Mouse (Mus musculus): Measurements from ENCODE around the gene L3mbtl2. TPM values are rescaled to one million over a fixed set of nuclear protein-coding genes. Genes with fewer than 3 reads are reported as not detected.

L3mbtl2 gene
- polyA plus RNA-seq, 1 experiment from 2014 or later = 34.5 TPM

GRCm38 (mm10) chr15:81710801-81711200, 47.1 kb downstream of the L3mbtl2 start:
- 66% methylated on average over 4 of the region's 4 CpGs for WGBS
- no peak overlapping the region for H3K4me3 ChIP-seq
- no peak for ATAC-seq (ENCODE audit: low FRiP score, low read depth)
- H3K4me2 ChIP-seq (replicated peaks) = no peak overlapping the region
- no peak overlapping the region for H3K27ac ChIP-seq (replicated peaks)
- peaks cover 89% of the 10 kb centered on the region for H3K36me3 ChIP-seq
- H3K4me1 ChIP-seq = no peaks in the 10 kb centered on the region
- no peaks in the 10 kb centered on the region for H3K27me3 ChIP-seq
- H3K9me3 ChIP-seq = no peaks in the 10 kb centered on the region
- H3K9ac ChIP-seq (replicated peaks) = no peak overlapping the region

GRCm38 (mm10) chr15:81713742-81714141, 50.1 kb downstream of the L3mbtl2 start:
- H3K36me3 ChIP-seq = peaks cover 92% of the 10 kb centered on the region
- no peak overlapping the region for H3K4me3 ChIP-seq
- no peak overlapping the region for H3K9ac ChIP-seq (replicated peaks)
- H3K9me3 ChIP-seq = no peaks in the 10 kb centered on the region
- no peak overlapping the region for H3K4me2 ChIP-seq (replicated peaks)
- WGBS = 84% methylated on average over 6 of the region's 6 CpGs
- H3K27ac ChIP-seq (replicated peaks) = no peak overlapping the region
- no peaks in the 10 kb centered on the region for H3K27me3 ChIP-seq
- H3K4me1 ChIP-seq = peaks cover 7% of the 10 kb centered on the region
- no peak for ATAC-seq (ENCODE audit: low FRiP score, low read depth)

GRCm38 (mm10) chr15:81718336-81719138, 54.8 kb downstream of the L3mbtl2 start:
- no peak overlapping the region for H3K4me3 ChIP-seq
- H3K9me3 ChIP-seq = no peaks in the 10 kb centered on the region
- H3K4me1 ChIP-seq = peaks cover 10% of the 10 kb centered on the region
- H3K27ac ChIP-seq (replicated peaks) = peak overlapping the region; percentile 72
- WGBS = 81% methylated on average over 9 of the region's 9 CpGs
- no peak overlapping the region for H3K9ac ChIP-seq (replicated peaks)
- no peak overlapping the region for H3K4me2 ChIP-seq (replicated peaks)
- no peaks in the 10 kb centered on the region for H3K27me3 ChIP-seq
- 0 out of 2 replicates have a peak, but pooled peaks have one; percentile 27 for ATAC-seq (ENCODE audit: low FRiP score, low read depth)
- peaks cover 95% of the 10 kb centered on the region for H3K36me3 ChIP-seq

GRCm38 (mm10) chr15:81719139-81719531, 55.4 kb downstream of the L3mbtl2 start:
- Histone ChIP-seq H3K36me3 (peaks cover 95% of the 10 kb centered on the region), H3K4me1 (peaks cover 10% of the 10 kb centered on the region), H3K27ac (replicated peaks) (peak overlapping the region; percentile 72), H3K9me3 (no peaks in the 10 kb centered on the region), H3K9ac (replicated peaks) (no peak overlapping the region), H3K27me3 (no peaks in the 10 kb centered on the region), H3K4me2 (replicated peaks) (no peak overlapping the region), H3K4me3 (no peak overlapping the region)
- ATAC-seq (ENCODE audit: low FRiP score, low read depth) = no peak
- WGBS = 89% methylated on average over 6 of the region's 6 CpGs

- Histone ChIP-seq H3K36me3 (peaks cover 92% of the 10 kb centered on the region), H3K9ac (replicated peaks) (no peak overlapping the region), H3K9me3 (no peaks in the 10 kb centered on the region), H3K4me2 (replicated peaks) (no peak overlapping the region), H3K4me3 (no peak overlapping the region), H3K27ac (replicated peaks) (no peak overlapping the region), H3K4me1 (peaks cover 17% of the 10 kb centered on the region), H3K27me3 (no peaks in the 10 kb centered on the region)
- 97% methylated on average over 5 of the region's 5 CpGs for WGBS
- no peak for ATAC-seq (ENCODE audit: low FRiP score, low read depth)
Measured at GRCm38 (mm10) chr15:81722361-81722760, 58.7 kb downstream of the L3mbtl2 start.

GRCm38 (mm10) chr15:81723653-81724052, 60.0 kb downstream of the L3mbtl2 start:
- Histone ChIP-seq H3K4me1 (peaks cover 23% of the 10 kb centered on the region), H3K4me3 (no peak overlapping the region), H3K4me2 (replicated peaks) (no peak overlapping the region), H3K27me3 (no peaks in the 10 kb centered on the region), H3K27ac (replicated peaks) (no peak overlapping the region), H3K9ac (replicated peaks) (no peak overlapping the region), H3K36me3 (peaks cover 79% of the 10 kb centered on the region), H3K9me3 (no peaks in the 10 kb centered on the region)
- 93% methylated on average over 11 of the region's 11 CpGs for WGBS
- no peak for ATAC-seq (ENCODE audit: low FRiP score, low read depth)

GRCm38 (mm10) chr15:81725965-81726364, 62.3 kb downstream of the L3mbtl2 start:
- no peak for ATAC-seq (ENCODE audit: low FRiP score, low read depth)
- H3K4me2 ChIP-seq (replicated peaks) = no peak overlapping the region
- no peaks in the 10 kb centered on the region for H3K9me3 ChIP-seq
- H3K27me3 ChIP-seq = no peaks in the 10 kb centered on the region
- H3K4me3 ChIP-seq = no peak overlapping the region
- H3K4me1 ChIP-seq = peaks cover 24% of the 10 kb centered on the region
- no peak overlapping the region for H3K27ac ChIP-seq (replicated peaks)
- peaks cover 56% of the 10 kb centered on the region for H3K36me3 ChIP-seq
- WGBS = 95% methylated on average over 8 of the region's 8 CpGs
- H3K9ac ChIP-seq (replicated peaks) = no peak overlapping the region

GRCm38 (mm10) chr15:81729241-81729791, 65.6 kb downstream of the L3mbtl2 start:
- H3K9me3 ChIP-seq = no peaks in the 10 kb centered on the region

GRCm38 (mm10) chr15:81729792-81730635, 66.3 kb downstream of the L3mbtl2 start:
- WGBS = 5% methylated on average over 41 of the region's 41 CpGs
- peak; percentile 99 for ATAC-seq (ENCODE audit: low FRiP score, low read depth)
- Histone ChIP-seq H3K36me3 (peaks cover 16% of the 10 kb centered on the region), H3K4me1 (peaks cover 24% of the 10 kb centered on the region), H3K27ac (replicated peaks) (peak overlapping the region; percentile 77), H3K9me3 (no peaks in the 10 kb centered on the region), H3K9ac (replicated peaks) (peak overlapping the region; percentile 95), H3K4me3 (peak overlapping the region; percentile 99), H3K4me2 (replicated peaks) (peak overlapping the region; percentile 88), H3K27me3 (no peaks in the 10 kb centered on the region)

More at GRCm38 (mm10) chr15:81729241-81729791, 65.6 kb downstream of the L3mbtl2 start:
- Histone ChIP-seq H3K36me3 (peaks cover 22% of the 10 kb centered on the region), H3K27me3 (no peaks in the 10 kb centered on the region), H3K9ac (replicated peaks) (peak overlapping the region; percentile 95), H3K27ac (replicated peaks) (peak overlapping the region; percentile 77), H3K4me1 (peaks cover 24% of the 10 kb centered on the region), H3K4me3 (peak overlapping the region; percentile 99), H3K4me2 (replicated peaks) (peak overlapping the region; percentile 88)
- under 1% methylated on average over 49 of the region's 49 CpGs for WGBS
- ATAC-seq (ENCODE audit: low FRiP score, low read depth) = peak; percentile 20

GRCm38 (mm10) chr15:81735075-81735474, 71.4 kb downstream of the L3mbtl2 start:
- no peak for ATAC-seq (ENCODE audit: low FRiP score, low read depth)
- H3K27ac ChIP-seq (replicated peaks) = no peak overlapping the region
- H3K4me2 ChIP-seq (replicated peaks) = no peak overlapping the region
- no peak overlapping the region for H3K9ac ChIP-seq (replicated peaks)
- WGBS = 59% methylated on average over 3 of the region's 3 CpGs
- H3K27me3 ChIP-seq = no peaks in the 10 kb centered on the region
- H3K36me3 ChIP-seq = no peaks in the 10 kb centered on the region
- H3K9me3 ChIP-seq = no peaks in the 10 kb centered on the region
- no peaks in the 10 kb centered on the region for H3K4me1 ChIP-seq
- no peak overlapping the region for H3K4me3 ChIP-seq
